Mouse (Mus musculus): ENCODE data around the gene Poldip2.

DNA sequence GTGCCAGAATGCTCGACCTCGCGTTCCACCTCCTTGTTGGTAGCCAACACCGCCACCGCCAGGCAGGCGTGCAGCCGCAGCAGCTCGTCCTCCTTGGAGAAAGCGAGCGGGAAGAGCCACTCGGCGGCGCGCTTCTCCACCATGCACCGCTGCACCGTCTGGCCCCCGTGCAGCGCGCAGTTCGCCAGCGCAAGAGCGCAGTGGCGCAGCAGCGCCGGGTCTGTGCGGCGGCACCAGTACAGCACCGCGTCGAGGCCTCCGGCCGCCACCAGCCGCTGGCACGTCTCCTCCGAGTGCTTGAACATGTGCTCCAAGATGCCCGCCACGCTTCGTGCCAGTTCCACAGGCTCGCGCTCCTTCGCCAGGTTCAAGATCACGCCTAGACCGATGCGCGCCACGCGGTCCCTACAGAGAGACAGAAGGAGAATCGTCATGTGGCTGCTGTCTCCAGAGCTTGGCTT is 21.2 kb upstream of the Poldip2 start:
- TF ChIP-seq GATA1 (IDR thresholded peaks at IDR 0.05; ENCODE audit: borderline replicate concordance, low read length) (no peak), FLI1 (IDR thresholded peaks at IDR 0.05; ENCODE audit: low read length) (no peak)

All from megakaryocyte, embryonic 14.5 days (primary cell).